Mouse (Mus musculus): ENCODE measurements around the gene Gramd2. TPM values are rescaled to one million over a fixed set of nuclear protein-coding genes. Genes with fewer than 3 reads are reported as not detected.

Gramd2 gene
- total and polyA plus RNA-seq, 2 experiments from 2014 or later: 5.3 to 5.7 TPM

DNA sequence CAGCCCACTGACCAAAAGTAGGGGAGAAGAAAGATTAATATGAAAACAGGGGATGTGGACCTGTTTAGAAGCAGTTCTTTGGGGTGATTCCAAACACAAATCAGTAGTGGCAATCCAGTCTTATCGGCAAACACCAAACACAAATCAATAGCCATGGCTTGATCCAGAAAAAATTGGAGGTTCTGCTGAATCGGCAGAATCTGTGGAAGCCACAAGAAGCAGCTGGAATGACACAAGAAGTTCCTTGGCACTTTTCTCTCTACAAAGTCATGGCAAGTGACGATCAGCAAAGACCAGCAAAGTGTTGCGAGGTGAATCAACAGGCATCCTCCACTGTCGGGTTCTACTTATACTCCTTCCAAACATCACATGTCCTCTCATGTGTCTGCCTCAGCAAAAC lies 41.2 kb downstream of the Gramd2 start:
- no peak for DNase-seq
- Histone ChIP-seq H3K9me3 (ENCODE audit: low read length) (no peaks in the 10 kb centered on the region), H3K4me1 (ENCODE audit: insufficient read depth) (no peaks in the 10 kb centered on the region; the same call in 1 of the 2 replicates), H3K27me3 (ENCODE audit: insufficient read depth, low read length) (no peaks in the 10 kb centered on the region; the same call in 1 of the 2 replicates), H3K4me2 (ENCODE audit: low read depth) (no peak overlapping the region), H3K9ac (no peak overlapping the region), H3K36me3 (ENCODE audit: insufficient read depth) (no peaks in the 10 kb centered on the region), H3K4me3 (ENCODE audit: low read depth, low read length) (no peak overlapping the region), H3K27ac (ENCODE audit: low read depth, low read length) (no peak overlapping the region)
- no peak for ATAC-seq
- WGBS: 92% methylated on average over 5 of the region's 5 CpGs
- TF ChIP-seq CTCF (IDR thresholded peaks at IDR 0.05; ENCODE audit: low read depth): no peak

- Histone ChIP-seq H3K9me3 (ENCODE audit: low read length) (no peaks in the 10 kb centered on the region), H3K9ac (peak overlapping the region; percentile 51), H3K4me1 (ENCODE audit: insufficient read depth) (no peaks in the 10 kb centered on the region; the same call in 1 of the 2 replicates), H3K4me2 (ENCODE audit: low read depth) (peak overlapping the region; percentile 52), H3K27me3 (ENCODE audit: insufficient read depth, low read length) (no peaks in the 10 kb centered on the region; the same call in 1 of the 2 replicates), H3K27ac (ENCODE audit: low read depth, low read length) (peak overlapping the region; percentile 42; the same call in 1 of the 2 replicates), H3K36me3 (ENCODE audit: insufficient read depth) (no peaks in the 10 kb centered on the region), H3K4me3 (ENCODE audit: low read depth, low read length) (peak overlapping the region; percentile 28)
- peak; percentile 93 for ATAC-seq
- TF ChIP-seq CTCF (IDR thresholded peaks at IDR 0.05; ENCODE audit: low read depth): peak; percentile 94
- 9% methylated on average over 10 of the region's 10 CpGs for WGBS
- peak; percentile 91 for DNase-seq
Measured at GRCm38 (mm10) chr9:59723096-59723657, 43.2 kb downstream of the Gramd2 start.

DNA sequence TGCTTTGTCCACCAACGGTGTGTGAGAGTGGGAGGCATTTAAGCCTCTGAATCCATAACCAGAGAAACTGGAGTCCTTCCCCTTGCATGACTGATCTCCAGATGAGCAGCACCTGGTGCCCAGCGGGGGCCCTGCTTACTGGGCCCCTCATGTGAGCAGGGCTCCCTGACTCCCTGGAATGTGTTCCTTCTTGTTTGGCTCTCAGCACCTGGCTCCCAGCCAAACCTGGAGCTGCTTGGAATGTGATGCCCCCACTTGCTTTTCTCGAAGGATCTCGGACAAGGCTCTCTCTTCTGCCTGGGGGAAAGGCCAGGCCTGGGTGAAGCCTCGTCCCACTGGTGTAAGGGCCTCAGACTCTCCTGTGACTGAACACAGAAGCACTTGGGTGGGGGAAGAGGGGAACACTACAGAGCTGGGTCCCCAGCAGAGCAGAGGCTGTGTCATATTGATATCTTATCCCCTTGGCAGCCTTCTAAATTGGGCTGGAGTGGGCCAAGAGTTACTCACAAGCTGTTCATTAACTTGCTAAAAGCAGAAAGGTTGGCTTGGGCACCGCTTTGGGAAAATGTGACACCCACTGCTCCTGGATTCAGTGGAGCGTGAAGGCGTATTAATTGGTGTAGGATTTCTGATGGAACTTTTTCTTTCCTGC lies 44.0 kb downstream of the Gramd2 start:
- Histone ChIP-seq H3K36me3 (ENCODE audit: insufficient read depth) (no peaks in the 10 kb centered on the region), H3K4me1 (ENCODE audit: insufficient read depth) (no peaks in the 10 kb centered on the region; the same call in 1 of the 2 replicates), H3K9me3 (ENCODE audit: low read length) (no peaks in the 10 kb centered on the region), H3K9ac (no peak overlapping the region), H3K27me3 (ENCODE audit: insufficient read depth, low read length) (no peaks in the 10 kb centered on the region; the same call in 1 of the 2 replicates), H3K27ac (ENCODE audit: low read depth, low read length) (no peak overlapping the region), H3K4me3 (ENCODE audit: low read depth, low read length) (no peak overlapping the region), H3K4me2 (ENCODE audit: low read depth) (peak overlapping the region; percentile 52; the same call in 1 of the 2 replicates)
- peak; percentile 32; the same call in 1 of the 2 replicates for ATAC-seq
- peak; percentile 43 for DNase-seq
- no peak for TF ChIP-seq CTCF (IDR thresholded peaks at IDR 0.05; ENCODE audit: low read depth)
- 40% methylated on average over 8 of the region's 8 CpGs for WGBS

GRCm38 (mm10) chr9:59725515-59725914 lies 45.6 kb downstream of the Gramd2 start:
- H3K27ac ChIP-seq (ENCODE audit: low read depth, low read length): no peak overlapping the region
- no peak overlapping the region for H3K9ac ChIP-seq
- H3K4me1 ChIP-seq (ENCODE audit: insufficient read depth): no peaks in the 10 kb centered on the region; the same call in 1 of the 2 replicates
- ATAC-seq: no peak
- 90% methylated on average over 10 of the region's 10 CpGs for WGBS
- H3K4me2 ChIP-seq (ENCODE audit: low read depth): no peak overlapping the region
- no peaks in the 10 kb centered on the region; the same call in 1 of the 2 replicates for H3K27me3 ChIP-seq (ENCODE audit: insufficient read depth, low read length)
- TF ChIP-seq CTCF (IDR thresholded peaks at IDR 0.05; ENCODE audit: low read depth): no peak
- H3K4me3 ChIP-seq (ENCODE audit: low read depth, low read length): no peak overlapping the region
- no peaks in the 10 kb centered on the region for H3K36me3 ChIP-seq (ENCODE audit: insufficient read depth)
- no peak for DNase-seq
- H3K9me3 ChIP-seq (ENCODE audit: low read length): no peaks in the 10 kb centered on the region

DNA sequence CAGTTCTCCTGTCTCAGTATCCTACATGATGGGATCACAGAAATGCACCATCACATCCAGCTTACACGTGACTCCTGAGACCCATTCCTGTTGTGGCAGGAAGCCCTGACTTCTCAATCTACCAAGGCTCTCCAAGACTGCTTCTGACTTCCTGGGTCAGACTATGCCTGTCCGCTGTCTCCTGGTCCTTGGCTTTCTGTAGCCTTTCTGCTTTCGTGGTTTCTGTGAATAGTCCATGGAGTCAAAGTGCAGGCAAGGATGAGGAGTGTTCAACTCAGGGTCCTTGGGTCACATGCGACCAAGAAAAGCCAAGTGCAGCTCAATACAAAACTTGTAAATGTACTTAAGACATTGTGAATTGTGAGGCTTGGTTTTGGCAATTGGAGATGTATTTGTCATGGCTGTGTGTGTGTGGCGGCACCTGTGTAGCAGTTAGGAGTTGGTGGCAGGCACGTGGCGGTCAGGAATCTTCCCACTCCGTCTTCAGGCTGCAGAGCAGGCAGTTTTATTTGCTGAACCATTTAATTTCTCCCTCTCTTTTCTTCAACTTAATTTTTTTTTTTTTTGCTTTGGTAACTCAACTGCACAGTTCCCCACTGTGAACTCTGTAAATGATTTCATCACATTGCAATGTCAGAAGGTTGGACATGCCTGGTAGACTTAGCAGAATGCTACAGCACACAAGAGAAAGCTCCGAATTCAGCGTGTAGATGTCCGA lies 47.8 kb downstream of the Gramd2 start:
- DNase-seq: no peak
- no peaks in the 10 kb centered on the region for H3K27me3 ChIP-seq (ENCODE audit: insufficient read depth, low read length)
- no peak overlapping the region for H3K4me2 ChIP-seq (ENCODE audit: low read depth)
- no peak overlapping the region for H3K4me3 ChIP-seq (ENCODE audit: low read depth, low read length)
- no peak overlapping the region for H3K9ac ChIP-seq
- H3K36me3 ChIP-seq (ENCODE audit: insufficient read depth): no peaks in the 10 kb centered on the region
- no peak for TF ChIP-seq CTCF (IDR thresholded peaks at IDR 0.05; ENCODE audit: low read depth)
- ATAC-seq: no peak
- WGBS: 86% methylated on average over 11 of the region's 11 CpGs
- H3K9me3 ChIP-seq (ENCODE audit: low read length): no peaks in the 10 kb centered on the region
- no peaks in the 10 kb centered on the region; the same call in 1 of the 2 replicates for H3K4me1 ChIP-seq (ENCODE audit: insufficient read depth)
- no peak overlapping the region for H3K27ac ChIP-seq (ENCODE audit: low read depth, low read length)

GRCm38 (mm10) chr9:59731136-59731535 lies 51.2 kb downstream of the Gramd2 start:
- Histone ChIP-seq H3K27me3 (ENCODE audit: insufficient read depth, low read length) (no peaks in the 10 kb centered on the region), H3K27ac (ENCODE audit: low read depth, low read length) (no peak overlapping the region), H3K4me3 (ENCODE audit: low read depth, low read length) (no peak overlapping the region), H3K9me3 (ENCODE audit: low read length) (no peaks in the 10 kb centered on the region), H3K9ac (no peak overlapping the region), H3K4me2 (ENCODE audit: low read depth) (no peak overlapping the region), H3K4me1 (ENCODE audit: insufficient read depth) (no peaks in the 10 kb centered on the region), H3K36me3 (ENCODE audit: insufficient read depth) (no peaks in the 10 kb centered on the region; the same call in 1 of the 2 replicates)
- 90% methylated on average over 5 of the region's 5 CpGs for WGBS
- no peak for ATAC-seq
- no peak for DNase-seq
- TF ChIP-seq CTCF (IDR thresholded peaks at IDR 0.05; ENCODE audit: low read depth): no peak
